Mouse (Mus musculus) hindbrain, embryonic 13.5 days (tissue): ENCODE results near the gene D17H6S53E. TPM values are rescaled to one million over a fixed set of nuclear protein-coding genes. Genes with fewer than 3 reads are reported as not detected.

Experiments used
- ATAC-seq: fragments of 200-750 bp; cut with Nextera tagmentation; 2 replicates; pipeline ENCODE4 v1.8.0; 2017; ENCODE audit warnings: moderate TSS enrichment; ENCODE audit not compliant: low FRiP score
- H3K27ac ChIP-seq: fragments of 300-500 bp; sonication (generic); 2 replicates; pipeline ENCODE4 v1.5.1; 2015; ENCODE audit warnings: inconsistent platforms, mild to moderate bottlenecking, moderate library complexity
- H3K27me3 ChIP-seq: fragments of 300-500 bp; sonication (generic); 2 replicates; pipeline ENCODE4 v1.6.1; 2015; ENCODE audit warnings: mild to moderate bottlenecking, inconsistent platforms
- H3K36me3 ChIP-seq: fragments of 300-500 bp; sonication (generic); 2 replicates; pipeline ENCODE4 v1.6.1; 2015; ENCODE audit warnings: mild to moderate bottlenecking, inconsistent platforms
- H3K4me1 ChIP-seq: fragments of 300-500 bp; sonication (generic); replicated peaks from 2 replicates; pipeline ENCODE4 v1.6.1; 2015; ENCODE audit warnings: inconsistent platforms
- H3K4me2 ChIP-seq: fragments of 300-500 bp; sonication (generic); 2 replicates; pipeline ENCODE4 v1.6.1; 2015; ENCODE audit warnings: inconsistent platforms, mild to moderate bottlenecking, moderate library complexity
- H3K4me3 ChIP-seq: fragments of 300-500 bp; sonication (generic); 2 replicates; pipeline ENCODE4 v1.5.1; 2015; ENCODE audit warnings: mild to moderate bottlenecking, inconsistent platforms
- H3K9ac ChIP-seq: fragments of 300-500 bp; sonication (generic); 2 replicates; pipeline ENCODE4 v1.6.1; 2015; ENCODE audit warnings: mild to moderate bottlenecking, inconsistent platforms
- H3K9me3 ChIP-seq: fragments of 300-500 bp; sonication (generic); 2 replicates; pipeline ENCODE4 v1.6.1; 2016; ENCODE audit warnings: inconsistent platforms
- WGBS: fragments of 180-500 bp; shearing (Covaris S2); methylation state at CpG from one replicate; pipeline ENCODE4 v1.1.7; 2015; 5-methylcytosine and 5-hydroxymethylcytosine counted together
- polyA plus RNA-seq: library from polyadenylated mRNA; unstranded; fragments of >200 nt; fragmentation: Nextera tagmentation; extraction: Ambion mirVana; gene quantifications from 2 replicates; pipeline ENCODE4 v1.2.1, GENCODE M21; 2015

Gene D17H6S53E
- polyA plus RNA-seq, 1 experiment from 2014 or later = 11.2 TPM

GRCm38 (mm10) chr17:35158850-35159593 lies 32.8 kb downstream of the D17H6S53E start:
- no peaks in the 10 kb centered on the region for H3K9me3 ChIP-seq
- no peak for ATAC-seq
- H3K4me2 ChIP-seq = no peak overlapping the region
- H3K27ac ChIP-seq = no peak overlapping the region
- H3K4me1 ChIP-seq = peaks cover 29% of the 10 kb centered on the region
- WGBS = 94% methylated on average over 16 of the region's 16 CpGs
- H3K36me3 ChIP-seq = peaks cover 82% of the 10 kb centered on the region
- H3K27me3 ChIP-seq = no peaks in the 10 kb centered on the region
- no peak overlapping the region for H3K4me3 ChIP-seq
- no peak overlapping the region for H3K9ac ChIP-seq

DNA sequence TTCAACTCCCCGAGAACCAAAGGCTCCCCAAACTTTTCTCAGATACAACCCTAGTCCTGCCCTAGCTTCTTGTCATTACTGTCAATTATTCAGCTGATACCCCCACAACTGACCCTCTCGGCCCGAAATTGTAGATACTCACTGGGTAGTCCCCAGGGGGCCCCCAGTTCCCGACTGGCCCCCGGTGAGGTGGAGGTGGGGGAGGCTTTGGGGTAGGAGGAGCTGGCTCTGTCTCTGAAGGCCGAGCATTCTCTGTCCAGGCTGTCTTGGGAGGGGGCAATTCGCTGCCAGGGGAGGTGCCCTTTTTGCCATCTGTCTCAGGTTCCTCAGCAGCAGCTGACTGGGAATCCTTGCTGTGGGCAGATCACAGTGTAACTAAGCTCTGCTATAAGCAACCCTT lies 33.5 kb downstream of the D17H6S53E start:
- H3K9ac ChIP-seq = no peak overlapping the region
- no peaks in the 10 kb centered on the region for H3K27me3 ChIP-seq
- no peak overlapping the region for H3K4me2 ChIP-seq
- no peak overlapping the region for H3K27ac ChIP-seq
- H3K9me3 ChIP-seq = no peaks in the 10 kb centered on the region
- 85% methylated on average over 7 of the region's 7 CpGs for WGBS
- peaks cover 75% of the 10 kb centered on the region for H3K36me3 ChIP-seq
- no peak for ATAC-seq
- H3K4me1 ChIP-seq = peaks cover 29% of the 10 kb centered on the region
- no peak overlapping the region for H3K4me3 ChIP-seq

DNA sequence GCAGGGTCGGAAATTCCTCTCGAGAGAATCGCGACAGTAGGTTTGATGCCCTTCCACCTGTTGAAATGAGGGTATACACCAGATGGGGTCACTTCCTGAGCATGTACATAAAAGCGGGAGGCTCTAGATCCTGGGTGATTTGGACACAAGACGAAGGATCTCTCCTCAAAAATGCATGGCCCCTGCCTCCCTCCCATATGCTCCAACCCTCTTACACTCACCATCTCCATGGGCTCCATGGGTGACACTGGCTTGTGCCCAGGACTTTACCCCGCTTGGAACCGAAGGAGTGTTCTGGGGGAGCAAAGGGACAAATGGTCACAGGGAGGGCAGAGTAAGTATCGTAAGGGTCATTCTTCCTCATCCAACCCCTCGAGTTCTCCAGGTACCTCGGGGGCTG lies 35.2 kb downstream of the D17H6S53E start:
- Histone ChIP-seq H3K27ac (no peak overlapping the region), H3K27me3 (no peaks in the 10 kb centered on the region), H3K4me2 (no peak overlapping the region), H3K4me1 (peaks cover 37% of the 10 kb centered on the region), H3K36me3 (peaks cover 58% of the 10 kb centered on the region), H3K9ac (peak overlapping the region; percentile 100; the same call in 1 of the 2 replicates), H3K4me3 (no peak overlapping the region), H3K9me3 (no peaks in the 10 kb centered on the region)
- 86% methylated on average over 11 of the region's 11 CpGs for WGBS
- no peak for ATAC-seq

GRCm38 (mm10) chr17:35162121-35162520 lies 35.9 kb downstream of the D17H6S53E start:
- H3K4me2 ChIP-seq = peak overlapping the region; percentile 86
- H3K9ac ChIP-seq = peak overlapping the region; percentile 100
- 80% methylated on average over 14 of the region's 14 CpGs for WGBS
- peak overlapping the region; percentile 100 for H3K4me3 ChIP-seq
- H3K27ac ChIP-seq = no peak overlapping the region; the same call in 1 of the 2 replicates
- H3K4me1 ChIP-seq = peaks cover 43% of the 10 kb centered on the region
- H3K27me3 ChIP-seq = no peaks in the 10 kb centered on the region
- H3K36me3 ChIP-seq = peaks cover 51% of the 10 kb centered on the region
- ATAC-seq = no peak
- H3K9me3 ChIP-seq = no peaks in the 10 kb centered on the region

- WGBS = 61% methylated on average over 12 of the region's 12 CpGs
- Histone ChIP-seq H3K27ac (0 out of 2 replicates have a peak overlapping the region, but pooled peaks have one; percentile 46), H3K4me3 (peak overlapping the region; percentile 100), H3K27me3 (no peaks in the 10 kb centered on the region), H3K9me3 (no peaks in the 10 kb centered on the region), H3K36me3 (peaks cover 44% of the 10 kb centered on the region), H3K4me2 (peak overlapping the region; percentile 86), H3K4me1 (peaks cover 43% of the 10 kb centered on the region), H3K9ac (peak overlapping the region; percentile 100)
- ATAC-seq = no peak
Observed at GRCm38 (mm10) chr17:35162730-35163129, 36.6 kb downstream of the D17H6S53E start.

DNA sequence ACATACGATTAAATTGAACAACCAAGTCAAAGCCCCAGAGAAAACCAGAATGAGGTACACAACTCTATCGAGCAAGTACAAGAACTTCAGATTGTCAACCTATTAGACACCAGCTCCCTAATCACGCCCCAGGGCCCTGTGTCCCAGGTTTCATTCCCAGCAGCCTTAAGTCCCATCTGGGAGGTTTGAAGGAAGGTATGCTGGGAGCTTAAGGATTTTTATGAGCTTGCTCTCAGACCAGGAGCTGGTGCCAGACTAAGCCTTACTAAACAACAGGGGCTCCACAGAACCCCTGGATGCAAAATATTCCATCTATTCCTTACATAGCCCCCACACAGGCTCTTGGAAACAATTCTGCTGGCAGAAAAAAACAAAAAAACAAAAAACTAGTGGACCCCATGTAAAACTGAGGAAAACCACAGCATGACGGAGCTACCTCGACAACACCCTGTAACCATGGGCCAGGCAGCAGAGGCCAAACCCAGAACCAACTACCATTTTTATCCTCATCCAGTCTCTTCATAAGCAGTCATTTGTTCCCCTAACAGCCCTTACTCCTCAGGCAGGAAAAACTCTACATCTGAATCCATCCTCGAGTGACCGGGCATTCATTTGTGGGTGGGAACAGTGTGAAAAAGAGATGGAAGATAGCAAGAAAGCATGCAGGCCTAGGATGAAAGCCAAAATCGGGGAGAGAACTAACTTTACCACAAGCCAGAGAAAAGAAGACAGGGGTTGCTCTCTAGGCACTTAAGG lies 37.3 kb downstream of the D17H6S53E start:
- Histone ChIP-seq H3K4me1 (peaks cover 43% of the 10 kb centered on the region), H3K27me3 (no peaks in the 10 kb centered on the region), H3K36me3 (peaks cover 37% of the 10 kb centered on the region), H3K9me3 (no peaks in the 10 kb centered on the region), H3K4me2 (peak overlapping the region; percentile 86), H3K9ac (peak overlapping the region; percentile 100), H3K4me3 (peak overlapping the region; percentile 100), H3K27ac (peak overlapping the region; percentile 98)
- 19% methylated on average over 8 of the region's 8 CpGs for WGBS
- ATAC-seq = no peak

DNA sequence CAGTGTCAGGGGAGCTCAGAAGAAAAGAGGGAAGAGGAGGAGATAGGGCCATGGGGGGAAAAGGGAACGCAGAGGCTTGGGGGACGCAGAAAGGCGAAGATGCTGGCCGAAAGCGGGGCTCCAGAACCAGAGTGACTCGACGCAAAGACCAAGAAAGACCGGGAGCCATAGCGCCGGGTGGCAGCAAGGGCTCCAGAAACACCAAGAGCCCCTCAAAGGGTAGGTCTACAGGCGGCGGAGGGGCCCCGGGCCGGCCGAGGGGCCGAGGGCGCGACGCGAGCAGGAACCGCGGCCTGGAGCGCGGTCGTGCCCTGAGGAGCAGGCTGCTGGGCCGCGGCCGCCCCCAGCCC lies 38.0 kb downstream of the D17H6S53E start:
- peak overlapping the region; percentile 86 for H3K4me2 ChIP-seq
- 0% methylated on average over 28 of the region's 28 CpGs for WGBS
- H3K27ac ChIP-seq = peak overlapping the region; percentile 98
- H3K4me1 ChIP-seq = peaks cover 43% of the 10 kb centered on the region
- peaks cover 30% of the 10 kb centered on the region for H3K36me3 ChIP-seq
- ATAC-seq = no peak
- peak overlapping the region; percentile 100 for H3K4me3 ChIP-seq
- no peaks in the 10 kb centered on the region for H3K27me3 ChIP-seq
- no peaks in the 10 kb centered on the region for H3K9me3 ChIP-seq
- H3K9ac ChIP-seq = peak overlapping the region; percentile 100

DNA sequence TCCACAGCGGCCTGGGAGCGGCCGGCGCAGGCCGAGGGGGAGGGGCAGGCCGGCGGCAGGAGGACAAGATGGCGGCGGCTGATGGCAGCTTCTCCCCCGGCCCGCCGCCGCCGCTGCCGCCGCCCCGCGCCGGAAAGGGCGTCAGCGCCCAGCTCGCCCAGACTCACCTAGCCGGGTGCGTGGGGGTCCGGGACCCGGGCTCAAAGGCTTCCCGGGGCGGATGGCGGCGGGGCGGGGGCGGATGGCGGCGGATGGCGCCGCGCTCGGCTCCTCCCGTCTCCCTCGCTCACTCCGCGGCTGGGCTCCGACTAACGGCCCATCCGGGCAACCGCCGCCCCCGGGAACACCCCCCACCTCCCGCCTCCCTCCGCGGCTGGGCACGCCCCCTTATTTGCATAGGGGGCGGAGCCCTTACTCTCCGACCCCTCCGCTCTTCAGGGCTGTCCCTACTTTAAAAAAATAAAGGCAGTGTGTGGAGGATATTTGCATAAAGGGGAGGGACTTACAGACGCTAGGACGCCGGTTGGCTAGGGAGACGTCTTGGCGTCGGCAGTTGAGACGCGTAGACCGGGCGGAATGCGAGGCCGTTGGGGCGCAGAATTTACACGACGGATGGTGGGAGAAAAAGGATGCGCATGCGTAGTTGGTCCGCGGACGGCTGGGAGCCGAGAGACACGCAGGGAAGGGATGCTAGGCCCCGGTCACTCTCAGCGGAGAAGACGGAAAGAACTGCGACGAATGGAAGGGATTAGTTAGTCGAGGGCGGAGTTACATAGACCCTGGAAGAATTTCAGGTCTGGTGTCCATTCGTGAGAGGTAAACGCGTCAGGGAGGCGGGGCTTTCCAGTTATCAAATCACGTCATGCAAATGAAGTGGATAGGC lies 38.6 kb downstream of the D17H6S53E start, which contains the start of gene Prrc2a:
Gene Prrc2a (minus strand): TSS at position 330 of the 883 bp plus-strand sequence.
- WGBS = under 1% methylated on average over 46 of the region's 89 CpGs
- no peaks in the 10 kb centered on the region for H3K27me3 ChIP-seq
- H3K4me3 ChIP-seq = peak within 1 kb of the TSS; percentile 100
- H3K4me1 ChIP-seq = peaks cover 43% of the 10 kb centered on the region
- peak within 1 kb of the TSS; percentile 86 for H3K4me2 ChIP-seq
- H3K27ac ChIP-seq = peak within 1 kb of the TSS; percentile 98
- peak within 1 kb of the TSS; percentile 100 for H3K9ac ChIP-seq
- peaks cover 24% of the 10 kb centered on the region for H3K36me3 ChIP-seq
- peak; percentile 95 for ATAC-seq
- no peaks in the 10 kb centered on the region for H3K9me3 ChIP-seq

DNA sequence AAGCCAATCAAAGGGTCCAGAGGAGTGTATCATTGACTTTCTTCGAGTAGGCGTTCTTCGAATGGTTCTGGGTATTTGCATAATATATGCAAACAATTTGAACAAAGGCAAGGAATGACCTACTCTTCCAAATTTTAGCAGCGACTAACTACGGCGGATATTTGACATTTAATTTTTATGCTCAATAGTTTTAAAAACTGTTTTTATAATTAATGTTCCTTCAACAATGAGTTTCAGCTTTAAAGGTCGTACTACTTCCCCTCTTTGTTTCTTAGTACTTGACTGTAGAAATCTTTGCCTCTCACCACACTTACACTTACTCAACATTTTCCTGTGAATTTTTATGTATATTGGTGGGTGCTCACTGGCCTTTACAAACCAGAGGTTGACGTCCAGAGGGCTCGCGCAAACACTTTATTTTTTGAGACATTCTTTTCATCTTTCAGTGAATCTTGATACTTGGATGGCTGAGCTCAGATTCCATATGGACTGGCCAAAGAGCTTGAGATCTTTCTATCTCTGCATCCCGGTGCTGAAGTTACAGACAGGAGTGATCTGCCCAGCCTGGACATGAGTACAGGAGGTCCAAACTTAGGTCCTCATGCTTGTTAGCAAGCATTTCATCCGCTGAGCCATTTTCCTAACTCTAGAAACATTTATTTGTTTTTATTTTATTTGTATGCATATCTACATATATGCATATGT lies 39.4 kb downstream of the D17H6S53E start:
- Histone ChIP-seq H3K36me3 (peaks cover 16% of the 10 kb centered on the region), H3K9ac (peak overlapping the region; percentile 68), H3K4me2 (peak overlapping the region; percentile 65), H3K27ac (peak overlapping the region; percentile 98), H3K9me3 (no peaks in the 10 kb centered on the region), H3K4me1 (peaks cover 43% of the 10 kb centered on the region), H3K4me3 (peak overlapping the region; percentile 100), H3K27me3 (no peaks in the 10 kb centered on the region)
- WGBS = 23% methylated on average over 12 of the region's 12 CpGs
- no peak; the same call in 1 of the 2 replicates for ATAC-seq

DNA sequence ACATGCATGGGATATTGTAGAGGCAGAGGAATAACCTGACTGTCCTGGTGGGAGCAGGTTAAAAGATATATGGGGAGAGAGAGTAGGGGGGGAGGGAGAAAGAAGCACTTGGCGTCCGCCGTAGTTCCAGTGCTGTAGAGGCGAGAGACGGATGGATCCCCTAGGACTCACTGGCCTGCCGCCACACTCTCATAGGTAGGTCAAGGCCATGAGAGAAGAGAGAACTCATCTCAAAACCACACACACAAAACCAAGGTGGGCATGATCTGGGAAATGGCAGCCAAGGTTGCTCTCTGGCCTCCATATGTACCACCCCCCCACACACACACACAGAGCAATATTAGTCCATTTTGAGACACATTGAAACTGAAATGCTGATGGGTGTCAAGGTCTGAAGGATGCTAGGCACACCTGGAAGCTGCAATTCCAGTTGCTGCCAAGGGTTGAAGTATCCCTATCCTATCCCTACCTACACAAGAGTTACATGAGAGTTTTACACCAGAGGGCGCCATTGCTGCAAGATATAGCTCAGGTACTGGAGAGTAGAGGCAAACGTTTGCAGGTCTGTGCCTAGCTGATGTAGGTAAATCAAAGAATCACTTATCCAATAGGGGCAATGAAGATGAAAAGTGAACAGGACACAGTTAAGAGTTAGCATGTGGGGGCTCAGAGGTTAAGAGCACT lies 40.3 kb downstream of the D17H6S53E start:
- WGBS = 68% methylated on average over 8 of the region's 8 CpGs
- Histone ChIP-seq H3K4me3 (peak overlapping the region; percentile 100), H3K27me3 (no peaks in the 10 kb centered on the region), H3K9me3 (no peaks in the 10 kb centered on the region), H3K4me2 (peak overlapping the region; percentile 65), H3K9ac (peak overlapping the region; percentile 68), H3K27ac (peak overlapping the region; percentile 98), H3K4me1 (peaks cover 36% of the 10 kb centered on the region), H3K36me3 (peaks cover 7% of the 10 kb centered on the region)
- no peak for ATAC-seq

- Histone ChIP-seq H3K9ac (no peak overlapping the region; the same call in 1 of the 2 replicates), H3K4me3 (no peak overlapping the region), H3K27me3 (no peaks in the 10 kb centered on the region), H3K4me1 (peaks cover 23% of the 10 kb centered on the region), H3K27ac (no peak overlapping the region), H3K36me3 (no peaks in the 10 kb centered on the region), H3K9me3 (no peaks in the 10 kb centered on the region), H3K4me2 (no peak overlapping the region)
- WGBS = 90% methylated on average over 7 of the region's 7 CpGs
- no peak for ATAC-seq
Observed at GRCm38 (mm10) chr17:35167794-35168193, 41.6 kb downstream of the D17H6S53E start.
